Mouse (Mus musculus): ENCODE measurements around the gene Cntnap5a.

GRCm38 (mm10) chr1:116577969-116578666 lies 893.6 kb downstream of the Cntnap5a start:
- no peak for TF ChIP-seq ELF1 (IDR thresholded peaks at IDR 0.05; ENCODE audit: low read depth, low read length)
- no peak for TF ChIP-seq POLR2A (IDR thresholded peaks at IDR 0.05; ENCODE audit: low read depth, low read length)
- no peak for TF ChIP-seq ZMIZ1 (IDR thresholded peaks at IDR 0.05; ENCODE audit: low read depth, low read length)
- TF ChIP-seq PAX5 (IDR thresholded peaks at IDR 0.05; ENCODE audit: low read length) = no peak
- no peak for TF ChIP-seq ZC3H11A (IDR thresholded peaks at IDR 0.05; ENCODE audit: low read depth, low read length)
- no peak for TF ChIP-seq RAD21 (IDR thresholded peaks at IDR 0.05; ENCODE audit: low read depth, low read length)
- TF ChIP-seq MAX (IDR thresholded peaks at IDR 0.05; ENCODE audit: low read length) = no peak
- no peak for TF ChIP-seq MAZ (IDR thresholded peaks at IDR 0.05; ENCODE audit: low read depth, low read length)
- TF ChIP-seq EP300 (IDR thresholded peaks at IDR 0.05; ENCODE audit: low read length) = no peak
